Mouse (Mus musculus): ENCODE data around the gene Gfra1. TPM values are rescaled to one million over a fixed set of nuclear protein-coding genes. Genes with fewer than 3 reads are reported as not detected.

Gene Gfra1
- polyA plus RNA-seq, 1 experiment from 2014 or later = 22.5 TPM

DNA sequence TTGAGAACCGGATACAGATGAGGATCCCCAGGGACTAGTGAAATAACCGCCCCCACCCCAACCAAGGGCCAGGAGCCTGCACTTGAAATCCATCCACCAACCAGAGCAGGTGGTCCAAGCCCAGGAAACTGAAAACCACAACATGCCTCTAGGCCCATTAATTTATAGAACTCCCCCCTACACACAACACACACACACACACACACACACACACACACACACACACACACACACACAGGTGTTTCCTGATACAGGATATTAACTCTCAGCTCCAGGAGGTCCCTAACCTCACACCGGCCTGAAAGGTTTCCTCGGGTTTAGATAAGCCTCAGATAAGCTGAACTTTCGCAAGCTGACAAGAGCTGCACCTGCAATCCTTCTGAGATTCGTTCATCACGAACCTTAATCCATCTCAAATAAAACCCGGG, 79.0 kb downstream of the Gfra1 start:
- ATAC-seq (ENCODE audit: low read depth) = no peak
- no peak overlapping the region for H3K27ac ChIP-seq (replicated peaks; ENCODE audit: low read depth, low read length)

DNA sequence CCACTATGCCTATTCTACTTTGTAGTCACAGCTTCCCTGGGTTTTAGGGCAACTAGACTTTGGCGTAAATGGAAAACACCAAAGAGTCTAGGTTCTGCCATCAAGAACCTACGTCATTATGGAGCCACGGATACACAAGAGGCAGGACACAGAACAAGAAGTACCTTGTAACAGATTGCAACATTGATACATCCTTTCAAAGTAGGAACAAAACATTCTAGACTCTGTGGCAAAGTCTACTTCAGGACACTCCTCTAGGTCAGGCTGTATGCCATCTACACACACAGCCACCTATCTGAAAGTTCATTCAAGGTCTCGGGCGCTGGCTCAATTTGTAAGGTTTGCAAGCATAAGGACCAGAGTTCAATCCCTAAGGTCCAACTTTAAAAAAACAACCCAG, 81.1 kb downstream of the Gfra1 start:
- Histone ChIP-seq H3K4me2 (ENCODE audit: low read depth, low read length) (no peak overlapping the region), H3K4me1 (ENCODE audit: control insufficient read depth, insufficient read depth, low read length) (peaks cover 8% of the 10 kb centered on the region), H3K36me3 (ENCODE audit: control insufficient read depth, insufficient read depth, low read length) (no peaks in the 10 kb centered on the region), H3K27ac (replicated peaks; ENCODE audit: low read depth, low read length) (no peak overlapping the region), H3K4me3 (ENCODE audit: low read depth, low read length) (no peak overlapping the region), H3K9ac (ENCODE audit: low read depth, low read length) (no peak overlapping the region), H3K9me3 (ENCODE audit: control insufficient read depth, low read length) (no peaks in the 10 kb centered on the region), H3K27me3 (replicated peaks; ENCODE audit: control insufficient read depth, insufficient read depth, low read length) (no peaks in the 10 kb centered on the region)
- DNase-seq (ENCODE audit: low spot score) = no peak
- no peak for ATAC-seq (ENCODE audit: low read depth)
- 97% methylated on average over 5 of the region's 5 CpGs for WGBS

More for the DNA sequence above, 79.0 kb downstream of the Gfra1 start:
- WGBS = 69% methylated on average over 8 of the region's 8 CpGs
- Histone ChIP-seq H3K9ac (ENCODE audit: low read depth, low read length) (no peak overlapping the region), H3K27me3 (replicated peaks; ENCODE audit: control insufficient read depth, insufficient read depth, low read length) (no peaks in the 10 kb centered on the region), H3K4me3 (ENCODE audit: low read depth, low read length) (no peak overlapping the region), H3K4me1 (ENCODE audit: control insufficient read depth, insufficient read depth, low read length) (peaks cover 8% of the 10 kb centered on the region), H3K4me2 (ENCODE audit: low read depth, low read length) (no peak overlapping the region), H3K9me3 (ENCODE audit: control insufficient read depth, low read length) (no peaks in the 10 kb centered on the region), H3K36me3 (ENCODE audit: control insufficient read depth, insufficient read depth, low read length) (no peaks in the 10 kb centered on the region)
- no peak for DNase-seq (ENCODE audit: low spot score)

- no peaks in the 10 kb centered on the region for H3K27me3 ChIP-seq (replicated peaks; ENCODE audit: control insufficient read depth, insufficient read depth, low read length)
- H3K9me3 ChIP-seq (ENCODE audit: control insufficient read depth, low read length) = no peaks in the 10 kb centered on the region
- no peak overlapping the region for H3K9ac ChIP-seq (ENCODE audit: low read depth, low read length)
- no peaks in the 10 kb centered on the region for H3K36me3 ChIP-seq (ENCODE audit: control insufficient read depth, insufficient read depth, low read length)
- H3K27ac ChIP-seq (replicated peaks; ENCODE audit: low read depth, low read length) = no peak overlapping the region
- DNase-seq (ENCODE audit: low spot score) (no peak), ATAC-seq (ENCODE audit: low read depth) (no peak)
- H3K4me1 ChIP-seq (ENCODE audit: control insufficient read depth, insufficient read depth, low read length) = peaks cover 8% of the 10 kb centered on the region
- no peak overlapping the region for H3K4me3 ChIP-seq (ENCODE audit: low read depth, low read length)
- no peak overlapping the region for H3K4me2 ChIP-seq (ENCODE audit: low read depth, low read length)
- 95% methylated on average over 4 of the region's 4 CpGs for WGBS
These were observed 81.6 kb downstream of the Gfra1 start for GRCm38 (mm10) chr19:58374155-58374554.

GRCm38 (mm10) chr19:58368513-58368912, 87.2 kb downstream of the Gfra1 start:
- Histone ChIP-seq H3K27me3 (replicated peaks; ENCODE audit: control insufficient read depth, insufficient read depth, low read length) (no peaks in the 10 kb centered on the region), H3K4me1 (ENCODE audit: control insufficient read depth, insufficient read depth, low read length) (peaks cover 8% of the 10 kb centered on the region), H3K27ac (replicated peaks; ENCODE audit: low read depth, low read length) (no peak overlapping the region), H3K9me3 (ENCODE audit: control insufficient read depth, low read length) (no peaks in the 10 kb centered on the region), H3K36me3 (ENCODE audit: control insufficient read depth, insufficient read depth, low read length) (no peaks in the 10 kb centered on the region), H3K4me2 (ENCODE audit: low read depth, low read length) (no peak overlapping the region), H3K4me3 (ENCODE audit: low read depth, low read length) (no peak overlapping the region), H3K9ac (ENCODE audit: low read depth, low read length) (no peak overlapping the region)
- ATAC-seq (ENCODE audit: low read depth) (no peak), DNase-seq (ENCODE audit: low spot score) (no peak)
- WGBS = 58% methylated on average over 2 of the region's 2 CpGs

DNA sequence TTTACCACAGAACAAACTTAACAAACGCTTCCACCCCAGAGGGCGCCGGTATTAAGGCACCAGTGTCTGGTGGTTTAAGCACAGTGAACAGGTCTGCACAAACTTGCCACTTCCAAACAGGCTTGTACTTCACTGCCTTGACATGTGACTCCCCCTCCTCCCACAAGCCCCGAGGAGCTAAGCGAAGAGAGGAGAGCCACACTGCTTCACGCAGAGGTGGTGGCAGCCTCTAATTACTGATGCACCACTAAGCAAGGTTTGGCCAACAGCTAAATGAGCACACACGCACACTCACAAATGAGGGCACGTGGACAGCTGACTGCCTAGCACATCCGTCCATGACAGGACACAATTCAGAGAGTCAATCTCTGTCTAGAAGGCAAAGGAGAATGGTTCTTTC, 91.0 kb downstream of the Gfra1 start:
- H3K36me3 ChIP-seq (ENCODE audit: control insufficient read depth, insufficient read depth, low read length) = no peaks in the 10 kb centered on the region
- H3K4me1 ChIP-seq (ENCODE audit: control insufficient read depth, insufficient read depth, low read length) = no peaks in the 10 kb centered on the region
- no peak overlapping the region for H3K27ac ChIP-seq (replicated peaks; ENCODE audit: low read depth, low read length)
- DNase-seq (ENCODE audit: low spot score) = peak; percentile 34
- H3K4me3 ChIP-seq (ENCODE audit: low read depth, low read length) = no peak overlapping the region
- no peak overlapping the region for H3K9ac ChIP-seq (ENCODE audit: low read depth, low read length)
- no peak for ATAC-seq (ENCODE audit: low read depth)
- 65% methylated on average over 9 of the region's 9 CpGs for WGBS
- no peaks in the 10 kb centered on the region for H3K9me3 ChIP-seq (ENCODE audit: control insufficient read depth, low read length)
- H3K4me2 ChIP-seq (ENCODE audit: low read depth, low read length) = no peak overlapping the region
- H3K27me3 ChIP-seq (replicated peaks; ENCODE audit: control insufficient read depth, insufficient read depth, low read length) = no peaks in the 10 kb centered on the region

DNA sequence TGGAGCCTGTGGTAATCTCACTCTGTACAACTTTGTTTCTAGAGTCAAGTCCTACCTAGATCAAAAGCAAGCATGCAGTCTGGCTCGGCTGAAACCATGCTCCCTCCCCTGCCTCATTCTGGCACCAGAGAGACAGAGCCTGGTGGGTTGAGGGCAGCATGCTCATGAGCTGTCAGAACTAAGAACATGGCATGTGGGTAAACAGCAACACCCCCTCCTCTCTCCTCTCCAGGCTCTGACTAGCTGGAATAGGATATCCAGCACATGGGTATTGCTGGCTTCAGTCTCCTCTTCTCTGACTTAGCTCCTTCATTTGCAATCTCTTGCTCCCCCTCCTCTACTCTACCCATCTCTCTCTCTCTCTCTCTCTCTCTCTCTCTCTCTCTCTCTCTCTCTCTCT, 94.7 kb downstream of the Gfra1 start:
- no peaks in the 10 kb centered on the region for H3K9me3 ChIP-seq (ENCODE audit: control insufficient read depth, low read length)
- H3K4me2 ChIP-seq (ENCODE audit: low read depth, low read length) = no peak overlapping the region
- WGBS = 54% methylated on average over 1 of the region's 1 CpGs
- no peak overlapping the region for H3K4me3 ChIP-seq (ENCODE audit: low read depth, low read length)
- DNase-seq (ENCODE audit: low spot score) (no peak), ATAC-seq (ENCODE audit: low read depth) (no peak)
- no peak overlapping the region for H3K9ac ChIP-seq (ENCODE audit: low read depth, low read length)
- H3K27me3 ChIP-seq (replicated peaks; ENCODE audit: control insufficient read depth, insufficient read depth, low read length) = no peaks in the 10 kb centered on the region
- H3K4me1 ChIP-seq (ENCODE audit: control insufficient read depth, insufficient read depth, low read length) = no peaks in the 10 kb centered on the region; the same call in 1 of the 2 replicates
- no peak overlapping the region for H3K27ac ChIP-seq (replicated peaks; ENCODE audit: low read depth, low read length)
- H3K36me3 ChIP-seq (ENCODE audit: control insufficient read depth, insufficient read depth, low read length) = no peaks in the 10 kb centered on the region

DNA sequence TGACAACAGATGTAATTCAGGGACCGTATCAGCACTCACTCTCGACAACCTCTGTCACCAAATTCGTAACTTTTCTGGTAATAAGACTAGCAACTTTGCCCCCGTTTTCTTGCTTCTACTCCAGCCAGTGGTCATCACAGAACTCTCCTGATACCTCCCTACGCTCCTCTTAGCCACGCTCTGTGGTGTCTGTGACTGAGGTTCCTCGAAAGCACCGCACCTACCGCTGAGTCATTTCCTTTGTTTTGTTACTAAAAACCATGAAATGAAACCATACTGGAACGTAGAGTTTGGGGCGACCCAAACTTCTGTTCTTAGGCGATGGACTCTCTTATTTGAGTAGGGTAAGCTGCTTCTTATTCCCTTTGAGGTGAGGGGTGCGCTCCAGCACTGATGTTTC, 97.6 kb downstream of the Gfra1 start:
- Histone ChIP-seq H3K27ac (replicated peaks; ENCODE audit: low read depth, low read length) (no peak overlapping the region), H3K4me3 (ENCODE audit: low read depth, low read length) (no peak overlapping the region), H3K9me3 (ENCODE audit: control insufficient read depth, low read length) (no peaks in the 10 kb centered on the region), H3K4me1 (ENCODE audit: control insufficient read depth, insufficient read depth, low read length) (no peaks in the 10 kb centered on the region; the same call in 1 of the 2 replicates), H3K4me2 (ENCODE audit: low read depth, low read length) (no peak overlapping the region), H3K36me3 (ENCODE audit: control insufficient read depth, insufficient read depth, low read length) (no peaks in the 10 kb centered on the region), H3K9ac (ENCODE audit: low read depth, low read length) (no peak overlapping the region), H3K27me3 (replicated peaks; ENCODE audit: control insufficient read depth, insufficient read depth, low read length) (no peaks in the 10 kb centered on the region)
- 82% methylated on average over 13 of the region's 13 CpGs for WGBS
- DNase-seq (ENCODE audit: low spot score) (no peak), ATAC-seq (ENCODE audit: low read depth) (no peak)

GRCm38 (mm10) chr19:58353953-58354352, 101.8 kb downstream of the Gfra1 start:
- H3K27me3 ChIP-seq (replicated peaks; ENCODE audit: control insufficient read depth, insufficient read depth, low read length) = no peaks in the 10 kb centered on the region
- no peak overlapping the region for H3K4me3 ChIP-seq (ENCODE audit: low read depth, low read length)
- no peak overlapping the region for H3K27ac ChIP-seq (replicated peaks; ENCODE audit: low read depth, low read length)
- no peaks in the 10 kb centered on the region for H3K36me3 ChIP-seq (ENCODE audit: control insufficient read depth, insufficient read depth, low read length)
- 35% methylated on average over 2 of the region's 2 CpGs for WGBS
- H3K4me1 ChIP-seq (ENCODE audit: control insufficient read depth, insufficient read depth, low read length) = no peaks in the 10 kb centered on the region; the same call in 1 of the 2 replicates
- H3K4me2 ChIP-seq (ENCODE audit: low read depth, low read length) = no peak overlapping the region
- H3K9me3 ChIP-seq (ENCODE audit: control insufficient read depth, low read length) = no peaks in the 10 kb centered on the region
- DNase-seq (ENCODE audit: low spot score) (no peak), ATAC-seq (ENCODE audit: low read depth) (no peak)
- H3K9ac ChIP-seq (ENCODE audit: low read depth, low read length) = no peak overlapping the region

- no peak for DNase-seq (ENCODE audit: low spot score)
- Histone ChIP-seq H3K4me1 (ENCODE audit: control insufficient read depth, insufficient read depth, low read length) (no peaks in the 10 kb centered on the region), H3K4me2 (ENCODE audit: low read depth, low read length) (no peak overlapping the region)
These were observed 102.3 kb downstream of the Gfra1 start for GRCm38 (mm10) chr19:58353260-58353870.

More at GRCm38 (mm10) chr19:58353260-58353870, 102.3 kb downstream of the Gfra1 start:
- no peaks in the 10 kb centered on the region for H3K36me3 ChIP-seq (ENCODE audit: control insufficient read depth, insufficient read depth, low read length)
- 67% methylated on average over 13 of the region's 13 CpGs for WGBS
- no peak overlapping the region for H3K4me3 ChIP-seq (ENCODE audit: low read depth, low read length)
- no peak overlapping the region for H3K27ac ChIP-seq (replicated peaks; ENCODE audit: low read depth, low read length)
- ATAC-seq (ENCODE audit: low read depth) = no peak
- H3K9me3 ChIP-seq (ENCODE audit: control insufficient read depth, low read length) = no peaks in the 10 kb centered on the region
- H3K9ac ChIP-seq (ENCODE audit: low read depth, low read length) = no peak overlapping the region
- no peaks in the 10 kb centered on the region for H3K27me3 ChIP-seq (replicated peaks; ENCODE audit: control insufficient read depth, insufficient read depth, low read length)

Data from embryonic facial prominence, embryonic 14.5 days (tissue).